Mouse (Mus musculus) liver, adult 2 months (tissue): ENCODE measurements around the gene Slc7a1.

Source experiments
- CTCF ChIP-seq: fragments of 200-500 bp; IDR thresholded peaks from 2 replicates; pipeline ENCODE4 v1.5.1; 2011; ENCODE audit warnings: low read depth, low read length, control low read depth
- POLR2A ChIP-seq: fragments of 200-500 bp; IDR thresholded peaks from 2 replicates; pipeline ENCODE4 v1.6.1; 2011; ENCODE audit warnings: low read length, control low read depth; ENCODE audit not compliant: insufficient read depth; ENCODE audit errors: extremely low read depth

GRCm38 (mm10) chr5:148387820-148388219 lies 11.9 kb downstream of the Slc7a1 start:
- peak; percentile 31; the same call in 1 of the 2 replicates for TF ChIP-seq CTCF
- no peak for TF ChIP-seq POLR2A
